In genomic region chr19:58395785-58396603, GRCm38 (mm10) we compare ENCODE assay signal across 9 mouse cellular contexts. TPM values are rescaled to one million over a fixed set of nuclear protein-coding genes. Genes with fewer than 3 reads are reported as not detected.
DNase-seq lines count a peak whose midpoint lies in the region; ATAC-seq and TF ChIP-seq lines count a peak whose summit lies in the region.
"Had no signal": no experiment of that assay in that cellular context is flagged by ENCODE, and none has a peak within 500 bp of the region (broad histone marks: within the 10 kb centered on the region; RNA-seq: fewer than 3 reads in every experiment).

No protein-coding gene starts in this region.

- peak overlapping the region; percentile 27; the same call in 1 of the 2 replicates for H3K9ac ChIP-seq in forebrain, embryonic 11.5 days (ENCODE audit: low read length)
- no peak overlapping the region for H3K9ac ChIP-seq in forebrain, embryonic 14.5 days (ENCODE audit: low read length)
- no peak overlapping the region for H3K9ac ChIP-seq in hindbrain, embryonic 14.5 days

- H3K36me3 ChIP-seq in forebrain, embryonic 11.5 days (ENCODE audit: control insufficient read depth, insufficient read depth, low read length) = no peaks in the 10 kb centered on the region
- no peaks in the 10 kb centered on the region for H3K36me3 ChIP-seq in forebrain, embryonic 14.5 days (ENCODE audit: control insufficient read depth, insufficient read depth, low read length)
- no peaks in the 10 kb centered on the region for H3K36me3 ChIP-seq in hindbrain, embryonic 14.5 days (replicated peaks; ENCODE audit: control insufficient read depth, insufficient read depth)

- CTCF ChIA-PET in Patski (lab: Charles Lee) = interaction anchor here (1.3 to 1.5 kb wide), 2 partner anchors 32 to 59 kb away, joined by 3 to 4 read pairs; no protein-coding TSS in a partner anchor

- TF ChIP-seq CTCF in Patski (IDR thresholded peaks at IDR 0.05) = no peak

- H3K9me3 ChIP-seq in forebrain, embryonic 11.5 days (ENCODE audit: control insufficient read depth, low read length) = no peaks in the 10 kb centered on the region
- no peaks in the 10 kb centered on the region for H3K9me3 ChIP-seq in forebrain, embryonic 14.5 days (replicated peaks; ENCODE audit: control insufficient read depth, low read length)
- H3K9me3 ChIP-seq in hindbrain, embryonic 14.5 days (ENCODE audit: control insufficient read depth, low read length) = no peaks in the 10 kb centered on the region

- peak; percentile 63 for DNase-seq in forebrain, embryonic 11.5 days (ENCODE audit: low spot score)
- DNase-seq in forebrain, embryonic 14.5 days (ENCODE audit: low spot score) = no peak
- DNase-seq in Patski (ENCODE audit: low read depth, low spot score) = no peak
- DNase-seq in hindbrain, embryonic 14.5 days (ENCODE audit: low spot score) = no peak
- peak; percentile 63 for DNase-seq in mesoderm, embryonic 11.5 days (ENCODE audit: low read depth, low spot score)
- no peak for DNase-seq in urinary bladder, postnatal 10 days (ENCODE audit: low spot score)
- no peak for DNase-seq in right cerebral cortex, adult 2 months (ENCODE audit: low spot score in 2 of 2)
- DNase-seq in adrenal gland, adult 18-20 months (ENCODE audit: low spot score in 2 of 2) = no peak
- DNase-seq: thymus, adult 18-20 months had no signal

- no peak overlapping the region for H3K4me3 ChIP-seq in forebrain, embryonic 11.5 days (ENCODE audit: low read depth, low read length)
- no peak overlapping the region for H3K4me3 ChIP-seq in forebrain, embryonic 14.5 days (ENCODE audit: low read depth, low read length)
- H3K4me3 ChIP-seq in hindbrain, embryonic 14.5 days (replicated peaks; ENCODE audit: low read length) = no peak overlapping the region

- ATAC-seq in forebrain, embryonic 11.5 days (replicated peaks; ENCODE audit: low FRiP score) = peak; percentile 60
- ATAC-seq in forebrain, embryonic 14.5 days = no peak
- peak; percentile 58 for ATAC-seq in Patski
- ATAC-seq in hindbrain, embryonic 14.5 days (ENCODE audit: low FRiP score) = peak; percentile 59; the same call in 1 of the 2 replicates

- H3K4me1 ChIP-seq in forebrain, embryonic 11.5 days (replicated peaks; ENCODE audit: control insufficient read depth, insufficient read depth, low read length) = peaks cover 8% of the 10 kb centered on the region
- peaks cover 6% of the 10 kb centered on the region for H3K4me1 ChIP-seq in forebrain, embryonic 14.5 days (ENCODE audit: control insufficient read depth, insufficient read depth, low read length)
- H3K4me1 ChIP-seq in hindbrain, embryonic 14.5 days (replicated peaks; ENCODE audit: control insufficient read depth, insufficient read depth, low read length) = peaks cover 11% of the 10 kb centered on the region

- 51% methylated on average over 16 of the region's 16 CpGs for WGBS in forebrain, embryonic 11.5 days
- WGBS in forebrain, embryonic 14.5 days = 62% methylated on average over 16 of the region's 16 CpGs
- 41% methylated on average over 16 of the region's 16 CpGs for WGBS in hindbrain, embryonic 14.5 days

- H3K27ac ChIP-seq in forebrain, embryonic 11.5 days (ENCODE audit: low read depth, low read length) = peak overlapping the region; percentile 31
- H3K27ac ChIP-seq in forebrain, embryonic 14.5 days (ENCODE audit: low read depth, low read length) = no peak overlapping the region
- peak overlapping the region; percentile 66 for H3K27ac ChIP-seq in hindbrain, embryonic 14.5 days

- POLR2A ChIA-PET in Patski (lab: Charles Lee) = interaction anchor here (2.5 kb wide), 1 partner anchor 57 kb away, joined by 6 read pairs; no protein-coding TSS in a partner anchor

- in situ Hi-C loops in Patski (cut with MboI; ENCODE audit: low pct_unique_long_range_greater_than_20kb) = loop anchor here (5.0 kb wide), 1 partner anchor 56 kb away; no protein-coding TSS in a partner anchor

- H3K27me3 ChIP-seq in forebrain, embryonic 11.5 days (ENCODE audit: control insufficient read depth, insufficient read depth, low read length) = no peaks in the 10 kb centered on the region
- no peaks in the 10 kb centered on the region for H3K27me3 ChIP-seq in forebrain, embryonic 14.5 days (replicated peaks; ENCODE audit: control insufficient read depth, insufficient read depth, low read length)
- no peaks in the 10 kb centered on the region for H3K27me3 ChIP-seq in Patski
- H3K27me3 ChIP-seq in hindbrain, embryonic 14.5 days (ENCODE audit: control insufficient read depth, insufficient read depth, low read length) = no peaks in the 10 kb centered on the region

- no peak overlapping the region for H3K4me2 ChIP-seq in forebrain, embryonic 11.5 days (ENCODE audit: low read depth, low read length, severe bottlenecking)
- no peak overlapping the region for H3K4me2 ChIP-seq in forebrain, embryonic 14.5 days (ENCODE audit: low read length)
- peak overlapping the region; percentile 33 for H3K4me2 ChIP-seq in hindbrain, embryonic 14.5 days (replicated peaks)

RNA-seq across cellular contexts. Expression of gene Gfra1, which starts 59.7 kb away (rescaled TPM):
- 9.6 and 10.0 TPM in 2 replicates for polyA plus RNA-seq in forebrain, embryonic 11.5 days (2014; fragmentation: Nextera tagmentation; extraction: Ambion mirVana)
- polyA plus RNA-seq in forebrain, embryonic 14.5 days (2014; fragmentation: Nextera tagmentation; extraction: Ambion mirVana) = 11.6 and 13.1 TPM in 2 replicates
- 102 TPM for polyA plus RNA-seq in Patski (2021)
- polyA plus RNA-seq in hindbrain, embryonic 14.5 days (2014; fragmentation: Nextera tagmentation; extraction: Ambion mirVana) = 46.0 and 48.5 TPM in 2 replicates
- total RNA-seq in adrenal gland, adult 18-20 months (2021) = 1 to 10 TPM; 1.0 to 2.9 TPM

Comparison
In these comparisons a context has a peak if more than half of its experiments do, and no peak if none do; other contexts are left out.
1. DNase-seq: peak in forebrain, embryonic 11.5 days (single experiment) and mesoderm, embryonic 11.5 days (single experiment); none in forebrain, embryonic 14.5 days (single experiment), Patski (single experiment), hindbrain, embryonic 14.5 days (single experiment), urinary bladder, postnatal 10 days (single experiment), right cerebral cortex, adult 2 months (0 of 2) and adrenal gland, adult 18-20 months (0 of 2).